Mouse (Mus musculus) cortical plate, adult 2 months (tissue): ENCODE measurements at regions not wholly inside any gene's neighbourhood (a gene's known extent, or its start where the extent isn't known, plus 50 kb on each side); places are given as distances from the start of the nearest gene placed in this dataset.

Experiments
- CTCF ChIP-seq: fragments of 200-500 bp; IDR thresholded peaks from 2 replicates; pipeline ENCODE4 v1.5.1; 2011; ENCODE audit warnings: mild to moderate bottlenecking, control low read depth, low read length; ENCODE audit not compliant: insufficient read depth; ENCODE audit errors: extremely low read depth
- POLR2A ChIP-seq: fragments of 200-500 bp; IDR thresholded peaks from 2 replicates; pipeline ENCODE4 v1.6.1; 2011; ENCODE audit warnings: mild to moderate bottlenecking, low read length, control low read depth; ENCODE audit not compliant: insufficient read depth; ENCODE audit errors: extremely low read depth

GRCm38 (mm10) chr10:69046008-69046555, 105.2 kb upstream of the Rhobtb1 start:
- TF ChIP-seq CTCF: no peak
- no peak for TF ChIP-seq POLR2A
